1 mouse cellular context compared by ENCODE assay signal in genomic region chr14:47664470-47664864, GRCm38 (mm10).
A peak's percentile ranks its signal among the peaks of the same experiment; 100 is the strongest.
TF ChIP-seq lines count a peak whose summit lies in the region.

No protein-coding gene starts in this region.

TF ChIP-seq in CH12.LX, 34 proteins besides CTCF, POLR2A, EP300 and RAD21 (continued from another document):
- TF ChIP-seq NRF1 (IDR thresholded peaks at IDR 0.05; ENCODE audit: low read depth, low read length) = no peak
- peak; percentile 91 for TF ChIP-seq SIN3A (IDR thresholded peaks at IDR 0.05; ENCODE audit: low read length)
- no peak for TF ChIP-seq HCFC1 (IDR thresholded peaks at IDR 0.05; ENCODE audit: low read depth, low read length)
- no peak for TF ChIP-seq MAX (IDR thresholded peaks at IDR 0.05; ENCODE audit: low read length)
- TF ChIP-seq RCOR1 (conservative IDR thresholded peaks at IDR 0.05; ENCODE audit: low read depth, low read length) = no peak
- no peak for TF ChIP-seq POLR2AphosphoS2 (IDR thresholded peaks at IDR 0.05; ENCODE audit: low read depth, low read length)
- TF ChIP-seq MAZ (IDR thresholded peaks at IDR 0.05; ENCODE audit: low read depth, low read length) = no peak
- no peak for TF ChIP-seq GABPA (IDR thresholded peaks at IDR 0.05; ENCODE audit: insufficient replicate concordance, low read depth, low read length)
- peak; percentile 88 for TF ChIP-seq IRF4 (IDR thresholded peaks at IDR 0.05; ENCODE audit: low read depth, low read length)
- TF ChIP-seq ZMIZ1 (IDR thresholded peaks at IDR 0.05; ENCODE audit: low read depth, low read length) = no peak
- TF ChIP-seq TCF12 (IDR thresholded peaks at IDR 0.05; ENCODE audit: low read depth, low read length) = peak; percentile 55; the same call in 1 of the 2 replicates
- peak; percentile 98 for TF ChIP-seq ETS1 (conservative IDR thresholded peaks at IDR 0.05; ENCODE audit: low read depth, low read length)
- TF ChIP-seq TBP (conservative IDR thresholded peaks at IDR 0.05; ENCODE audit: low read depth, low read length) = no peak
- no peak for TF ChIP-seq SMC3 (IDR thresholded peaks at IDR 0.05; ENCODE audit: low read depth, low read length)
- no peak for TF ChIP-seq CHD2 (IDR thresholded peaks at IDR 0.05; ENCODE audit: low read length)
